Mouse (Mus musculus) c-Kit-positive CD71-negative TER-119-negative erythroid progenitor cells, embryonic 14.5 days (primary cell): ENCODE measurements around the gene Rtn4rl1.
A peak's percentile ranks its signal among the peaks of the same experiment; 100 is the strongest.
"Not testable (repeated sequence)": the region's sequence is repeated elsewhere in the genome, so short reads cannot be mapped to it uniquely, and the experiment has no call there.

Experiments used
- DNase-seq: peaks from one replicate; pipeline ENCODE4 v3.0.0-alpha.2; 2013; ENCODE audit warnings: low read depth

The Rtn4rl1 gene

DNA sequence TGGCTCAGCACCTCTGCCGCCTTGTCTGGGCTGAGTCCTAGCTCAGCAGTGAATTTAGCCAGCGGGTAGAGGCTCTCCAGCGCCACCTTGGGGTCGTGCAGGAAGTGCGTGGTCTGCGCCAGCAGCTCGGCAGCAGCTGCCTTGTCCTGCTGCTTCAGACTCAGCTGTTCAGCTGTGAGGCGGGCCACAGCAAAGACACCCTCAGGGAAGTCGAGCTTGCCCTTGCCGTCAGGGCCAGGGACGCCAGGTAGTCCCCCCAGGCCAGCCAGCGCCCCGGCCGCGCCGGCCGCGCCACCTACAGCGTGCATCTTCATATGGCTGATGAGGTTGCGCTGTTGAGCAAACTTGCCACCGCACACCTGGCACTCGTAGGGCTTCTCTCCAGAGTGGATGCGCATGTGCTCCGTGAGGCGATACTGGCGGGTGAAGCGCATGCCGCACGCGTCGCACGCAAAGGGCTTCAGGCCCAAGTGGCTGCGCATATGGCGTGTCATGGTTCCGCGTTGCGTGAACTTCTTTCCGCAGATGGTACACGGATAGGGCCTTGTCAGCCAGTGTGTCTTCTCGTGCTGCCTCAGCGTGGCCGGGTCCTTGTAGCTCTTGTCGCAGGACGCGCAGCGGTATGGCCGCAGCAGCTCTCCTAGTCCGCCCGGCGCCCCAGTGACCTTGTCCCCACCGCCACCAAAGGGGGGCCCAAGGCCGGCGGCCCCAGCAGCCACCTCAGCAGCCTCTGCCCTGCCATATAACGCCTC, 28.0 kb upstream of the Rtn4rl1 start:
- no peak for DNase-seq

DNA sequence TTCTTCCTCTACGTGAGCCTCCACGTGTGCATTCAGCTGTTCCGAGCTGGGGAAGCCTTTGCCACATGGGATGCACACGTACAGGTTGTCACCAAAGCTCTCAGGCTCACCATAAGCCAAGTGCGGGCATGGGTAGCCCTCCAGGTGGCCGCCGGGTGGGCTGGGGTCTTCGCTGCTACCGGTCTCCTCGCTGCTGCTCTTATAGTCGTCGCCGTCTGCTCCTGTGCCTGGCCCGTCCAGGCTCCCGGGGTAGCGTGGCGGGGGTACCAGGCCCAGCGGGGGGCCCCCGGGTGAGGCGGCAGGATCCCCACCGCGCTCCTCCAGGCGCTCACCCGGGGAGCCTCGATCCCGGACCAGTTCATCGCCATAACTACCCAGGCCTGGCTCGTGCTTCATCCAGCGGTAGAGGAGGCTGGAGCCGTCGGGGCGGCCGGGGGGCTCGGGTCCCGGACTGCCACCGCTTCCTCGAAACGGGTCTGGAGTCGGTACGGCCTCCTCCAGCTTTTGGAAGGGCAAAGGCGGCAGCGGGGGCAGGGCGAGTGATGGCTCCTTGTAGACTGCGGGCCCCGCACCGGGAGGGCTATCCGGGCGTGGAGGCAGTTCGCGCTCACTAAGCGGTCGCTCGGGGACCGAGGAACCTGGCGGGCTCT, 27.3 kb upstream of the Rtn4rl1 start:
- no peak for DNase-seq

- no peak for DNase-seq
Measured at GRCm38 (mm10) chr11:75166861-75167642, 26.5 kb upstream of the Rtn4rl1 start.

DNA sequence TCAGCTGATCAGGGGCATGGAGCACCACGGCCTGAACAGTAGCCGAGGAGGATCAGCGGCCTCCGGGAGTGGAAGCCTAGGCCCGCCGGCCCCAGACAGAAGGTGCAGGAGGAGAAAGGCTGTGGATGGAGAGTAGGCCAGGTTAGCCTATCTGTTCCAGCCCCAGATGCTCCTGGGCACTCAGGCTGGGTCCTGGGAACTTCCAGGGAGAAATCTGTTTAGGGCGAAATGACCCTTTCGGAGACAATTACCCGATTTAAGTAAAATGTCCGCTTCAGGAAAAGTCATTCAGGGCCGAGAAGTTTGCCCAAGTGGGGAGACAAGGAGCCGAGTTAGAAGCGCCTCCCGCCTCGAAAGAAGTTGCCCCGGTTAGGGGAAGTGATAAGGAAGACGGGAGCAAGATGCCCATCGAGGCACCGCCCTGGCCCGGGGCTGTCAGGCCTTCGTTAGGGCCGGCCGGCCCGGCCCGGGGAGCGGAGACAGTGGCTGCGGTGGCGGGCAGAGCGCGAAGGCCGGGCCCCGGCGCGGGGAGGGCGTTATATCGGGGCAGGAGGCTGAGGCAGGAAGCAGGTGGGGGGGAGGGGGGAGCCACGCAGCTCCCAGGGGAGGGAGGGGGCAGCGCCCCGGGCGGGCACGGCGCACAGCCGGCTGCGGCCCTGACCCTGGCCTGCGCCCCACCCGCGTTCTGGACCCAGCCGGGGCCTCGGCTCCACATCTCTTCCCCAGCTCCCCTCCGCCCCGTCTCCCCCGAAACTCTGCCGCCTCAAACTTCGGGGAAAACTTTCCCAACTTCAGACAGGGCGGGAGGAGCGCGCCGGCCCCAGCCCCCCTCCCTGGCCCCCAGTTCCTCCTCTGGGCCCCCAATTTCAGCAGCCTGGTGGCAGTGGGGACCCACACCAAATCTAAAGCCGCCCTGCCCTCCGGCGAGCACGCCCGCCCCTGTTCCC, 25.7 kb upstream of the Rtn4rl1 start:
- no peak for DNase-seq

- no peak for DNase-seq
Measured at GRCm38 (mm10) chr11:75168590-75169361, 24.8 kb upstream of the Rtn4rl1 start.

DNA sequence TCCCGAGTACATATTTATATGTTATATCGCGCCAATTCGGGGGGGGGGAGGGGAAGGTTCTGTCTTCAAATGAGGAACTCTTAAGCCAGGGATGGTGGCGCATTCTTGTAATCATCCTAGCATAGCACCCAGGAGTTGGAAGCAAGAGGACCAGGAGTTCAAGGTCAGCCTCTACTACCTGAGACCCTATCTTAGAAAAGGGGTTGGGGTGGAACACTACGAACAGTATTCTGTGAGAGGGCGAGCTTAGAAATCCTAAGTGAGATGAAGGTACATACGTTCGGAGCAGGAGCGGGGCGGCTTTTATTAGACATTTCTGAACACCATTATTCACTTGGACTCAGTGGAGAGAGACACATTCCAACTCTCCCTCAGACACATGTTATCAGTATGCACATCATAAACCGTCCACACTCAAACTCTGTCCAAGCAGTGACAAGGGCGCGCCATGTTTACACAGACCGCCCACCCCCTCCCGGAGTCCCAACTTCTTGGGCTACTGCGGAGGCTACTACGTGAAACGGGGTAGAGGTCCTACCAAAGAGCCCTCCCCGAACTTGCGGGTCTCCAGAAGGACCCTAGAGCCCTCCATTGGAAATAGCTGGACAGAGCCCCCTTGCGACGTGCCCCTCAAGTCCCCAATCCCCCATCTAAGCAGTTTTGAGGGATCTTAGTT, 24.0 kb upstream of the Rtn4rl1 start, which contains the start of gene Hic1:
TSS of gene Hic1 (minus strand) at position 115 of the 676 bp plus-strand sequence.
- DNase-seq: no peak

DNA sequence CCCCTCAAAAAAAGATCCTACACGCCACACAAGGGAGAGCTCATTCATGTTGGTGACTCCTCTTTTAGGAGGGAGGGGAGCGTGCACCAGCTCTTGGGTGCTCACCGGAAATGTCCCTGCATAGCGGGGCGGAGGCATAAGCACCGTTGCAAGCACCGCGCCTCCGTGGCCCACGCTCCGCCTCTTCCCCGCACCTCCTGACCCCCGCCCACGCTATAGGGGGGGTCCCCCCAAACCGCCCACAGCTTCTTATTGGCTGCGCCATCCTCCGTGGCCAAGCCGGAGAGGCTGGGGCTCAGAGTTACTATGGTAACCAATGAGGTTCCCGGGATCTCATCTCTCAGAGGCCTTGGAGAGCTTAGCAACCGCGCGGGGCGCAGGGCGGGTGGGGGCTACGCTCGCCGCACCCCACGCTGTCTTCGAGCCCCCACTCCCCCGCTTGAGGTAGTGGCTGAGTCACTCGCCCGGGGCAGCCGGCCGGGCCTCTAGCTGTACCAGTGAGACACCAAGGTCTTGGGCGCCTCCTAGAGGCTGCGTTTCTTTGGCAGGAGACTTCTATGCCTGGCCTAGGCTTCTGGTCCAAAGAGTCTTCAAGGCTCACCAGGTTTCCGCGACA, 23.3 kb upstream of the Rtn4rl1 start:
- peak; percentile 97 for DNase-seq

DNA sequence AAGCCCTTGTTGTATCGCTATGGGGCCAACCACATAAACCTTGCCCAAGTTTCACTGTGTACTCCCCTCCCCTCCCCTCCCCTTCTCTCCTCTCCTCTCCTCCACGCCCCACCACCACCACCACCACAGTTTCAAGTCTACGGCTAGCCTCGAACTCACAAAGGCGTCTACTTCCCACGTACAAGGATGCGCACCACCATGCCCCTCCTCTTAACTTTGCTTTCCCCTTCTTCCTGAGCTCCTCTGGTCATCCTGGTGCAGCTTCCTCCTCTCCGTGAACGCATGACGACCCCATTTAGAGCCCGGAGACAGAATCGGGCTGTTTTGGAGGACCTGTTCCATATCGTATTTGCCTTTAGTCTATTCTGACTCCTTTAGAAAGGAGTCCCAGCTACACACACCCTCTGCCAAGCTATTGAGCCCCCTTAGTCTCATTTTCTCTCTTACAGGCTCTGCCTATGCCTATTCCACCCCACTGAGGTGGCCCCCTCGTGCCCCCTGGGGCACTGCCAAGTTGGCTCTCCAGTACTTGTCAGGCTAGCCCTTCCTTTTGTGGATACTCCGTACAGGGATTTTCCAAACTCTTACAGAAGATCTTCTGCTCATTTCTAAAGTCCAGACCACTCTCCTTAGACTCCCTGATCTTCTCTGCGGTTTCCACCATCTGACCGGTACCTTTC, 22.3 kb upstream of the Rtn4rl1 start:
- no peak for DNase-seq

DNA sequence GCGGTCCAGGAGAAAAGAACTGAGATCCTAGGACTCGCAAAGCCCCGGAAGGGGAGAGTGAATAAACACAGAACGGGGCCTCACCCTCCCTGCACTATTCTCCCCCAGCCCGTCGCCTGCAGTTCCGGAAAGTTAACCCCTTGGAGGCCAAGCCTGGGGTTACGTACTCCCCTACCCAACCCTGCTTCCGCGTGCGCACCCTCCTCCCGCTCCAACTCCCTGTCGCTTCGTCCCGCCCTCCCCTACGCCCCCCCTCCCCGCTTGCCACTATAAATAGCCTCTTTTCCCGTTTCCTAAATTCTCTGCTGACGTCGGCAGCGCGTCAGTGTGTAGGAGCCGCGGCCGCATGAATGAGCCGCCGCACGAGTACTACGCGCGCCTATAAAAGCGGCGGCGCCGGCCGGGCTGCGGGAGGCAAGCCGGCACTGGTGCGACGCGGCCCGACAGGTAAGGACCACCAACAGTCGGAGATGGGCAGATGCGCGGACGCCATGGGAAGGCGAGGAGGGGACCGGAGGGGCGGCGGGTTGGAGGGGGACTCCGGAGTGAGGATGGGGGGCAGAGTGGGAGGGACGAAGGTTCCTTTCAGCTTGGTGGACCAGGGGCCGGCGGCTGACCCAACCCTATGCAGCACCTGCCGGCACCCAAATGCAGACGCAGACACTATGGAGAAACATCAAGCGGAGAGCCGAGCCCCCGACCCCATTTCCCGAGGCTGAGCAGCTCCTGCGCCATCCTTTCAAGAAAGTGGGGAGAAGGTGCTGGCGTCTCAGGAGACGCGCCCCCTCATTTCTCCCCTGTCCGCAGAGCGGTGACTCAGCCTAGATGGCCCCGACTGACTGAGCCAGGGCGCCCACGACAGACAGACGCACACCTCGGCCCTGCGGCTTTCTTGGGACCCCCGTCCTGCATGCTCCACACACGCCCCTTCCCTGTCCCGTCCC, 21.2 kb upstream of the Rtn4rl1 start:
- no peak for DNase-seq

GRCm38 (mm10) chr11:75173095-75173798, 20.3 kb upstream of the Rtn4rl1 start:
- peak; percentile 83 for DNase-seq

DNA sequence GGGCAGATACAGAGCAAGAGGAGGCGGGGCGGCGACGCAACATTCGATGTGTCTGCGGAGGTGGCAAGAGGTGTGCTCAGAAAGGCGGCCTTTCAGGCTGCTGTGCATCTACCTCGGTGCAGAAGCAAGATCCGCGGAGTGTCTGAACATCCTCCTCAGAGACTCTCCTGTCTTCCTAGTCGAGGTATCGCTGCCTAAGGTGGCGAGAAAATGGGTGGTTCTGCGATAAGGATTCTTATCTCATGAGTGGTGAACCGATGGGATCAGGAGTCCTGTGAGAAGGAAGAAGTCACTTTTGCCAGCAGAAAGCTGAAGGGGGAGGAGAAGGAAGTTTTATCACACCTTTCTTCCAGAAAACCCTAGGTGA, 19.8 kb upstream of the Rtn4rl1 start:
- DNase-seq: no peak

GRCm38 (mm10) chr11:75174574-75174973, 19.0 kb upstream of the Rtn4rl1 start:
- not testable (repeated sequence) for DNase-seq

- no peak for DNase-seq
Measured at GRCm38 (mm10) chr11:75178011-75178410, 15.6 kb upstream of the Rtn4rl1 start.

DNA sequence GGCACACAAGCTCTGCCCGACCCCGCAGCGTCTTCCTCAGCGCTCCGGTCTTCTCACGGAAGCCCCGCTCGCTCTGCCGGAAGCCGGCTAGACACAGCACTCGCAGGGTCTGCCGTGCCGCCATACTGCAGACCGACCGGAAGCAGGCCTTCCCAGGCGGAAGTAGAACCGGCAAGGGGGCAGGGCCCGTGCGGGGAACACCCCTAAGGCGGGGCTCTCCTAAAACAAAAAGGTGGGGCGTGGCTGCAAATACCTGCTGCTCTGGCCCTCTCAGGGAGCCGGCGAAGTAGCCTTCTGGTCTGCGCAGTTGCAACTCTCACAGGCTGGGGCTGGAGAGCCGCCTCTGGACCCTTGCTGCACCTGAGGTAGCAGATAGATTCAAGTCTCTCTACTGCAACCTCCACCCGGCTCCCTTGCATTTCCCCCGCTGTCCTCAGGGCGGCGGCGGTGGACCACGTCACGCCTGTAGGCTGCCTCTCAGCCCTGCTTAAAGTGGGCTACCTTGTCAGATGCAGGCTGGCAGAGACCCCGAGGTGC, 14.8 kb upstream of the Rtn4rl1 start, which contains the start of gene Ovca2:
TSS of gene Ovca2 (minus strand) at position 164 of the 537 bp plus-strand sequence.
- peak; percentile 78 for DNase-seq

DNA sequence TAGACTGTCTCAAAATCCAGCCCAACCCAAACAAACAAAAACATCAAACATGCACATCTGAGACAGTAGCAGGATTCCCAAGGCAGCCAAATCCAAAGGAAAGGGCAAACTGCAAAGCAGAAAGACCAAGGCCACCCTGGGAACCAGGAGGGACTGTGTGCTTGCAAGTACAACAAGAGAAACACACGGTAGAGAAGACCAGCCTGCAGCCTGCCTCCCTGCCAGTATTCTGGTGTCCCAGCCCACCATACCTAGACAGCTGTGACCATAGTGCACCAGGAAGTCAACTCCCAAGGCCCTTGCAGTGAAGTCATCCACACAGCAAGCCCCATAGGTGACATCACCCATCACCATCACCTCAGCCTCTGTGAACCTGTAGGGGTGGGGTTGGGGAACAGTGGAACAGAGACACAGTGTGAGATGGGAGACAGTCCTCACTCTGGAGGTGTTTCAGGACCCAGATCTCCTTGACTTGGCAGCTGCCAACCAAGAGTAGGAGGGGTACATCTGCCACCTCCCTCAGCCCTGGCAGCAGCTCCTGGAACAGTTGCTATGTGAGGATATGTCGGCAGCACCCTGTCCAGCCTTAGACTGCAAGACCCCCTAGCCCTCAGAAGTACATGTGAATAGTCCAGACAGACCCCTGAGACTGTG, 9.5 kb upstream of the Rtn4rl1 start:
- DNase-seq: no peak

DNA sequence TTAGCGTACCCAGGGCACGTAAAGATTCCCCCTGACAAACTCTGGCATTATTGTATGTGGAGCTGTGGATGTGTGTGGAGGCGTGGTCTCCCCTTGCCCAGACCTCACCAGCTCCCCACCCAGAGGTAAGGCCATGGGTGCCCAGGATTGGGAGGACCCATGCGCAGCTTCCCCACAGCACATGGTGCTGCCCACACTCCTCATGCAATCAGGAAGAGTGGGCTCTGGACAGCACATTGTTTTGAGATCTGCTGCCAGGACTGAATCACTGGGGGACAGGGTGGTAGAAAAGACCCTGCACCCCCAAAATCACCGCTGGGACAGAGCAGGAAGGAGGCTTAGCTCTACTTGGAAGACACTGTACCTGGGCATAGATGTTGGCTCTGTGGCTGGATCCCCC, 9.0 kb upstream of the Rtn4rl1 start:
- DNase-seq: no peak

GRCm38 (mm10) chr11:75184986-75185385, 8.6 kb upstream of the Rtn4rl1 start:
- DNase-seq: no peak
